Mouse (Mus musculus) kidney, adult 2 months (tissue): ENCODE data around the gene Trim69. TPM values are rescaled to one million over a fixed set of nuclear protein-coding genes. Genes with fewer than 3 reads are reported as not detected.

Source experiments
- DNase-seq: peaks from one replicate; pipeline ENCODE4 v3.0.0; 2021
- H3K27ac ChIP-seq: fragments of 200-500 bp; 2 replicates; pipeline ENCODE4 v1.5.1; 2012; ENCODE audit warnings: low read depth, low read length, control low read depth, inconsistent platforms; ENCODE audit not compliant: insufficient read depth
- H3K27me3 ChIP-seq: fragments of 200-500 bp; replicated peaks from 2 replicates; pipeline ENCODE4 v1.6.1; 2012; ENCODE audit warnings: mild to moderate bottlenecking, moderate library complexity, low read length, inconsistent platforms; ENCODE audit not compliant: control insufficient read depth, insufficient read depth
- H3K36me3 ChIP-seq: fragments of 200-500 bp; 2 replicates; pipeline ENCODE4 v1.6.1; 2012; ENCODE audit warnings: mild to moderate bottlenecking, moderate library complexity, low read length, inconsistent platforms; ENCODE audit not compliant: control insufficient read depth, insufficient read depth
- H3K4me1 ChIP-seq: fragments of 200-500 bp; 2 replicates; pipeline ENCODE4 v1.6.1; 2011; ENCODE audit warnings: low read length; ENCODE audit not compliant: control insufficient read depth, insufficient read depth
- H3K4me3 ChIP-seq: fragments of 200-500 bp; 2 replicates; pipeline ENCODE4 v1.5.1; 2011; ENCODE audit warnings: mild to moderate bottlenecking, low read depth, low read length, control low read depth; ENCODE audit not compliant: insufficient read depth
- CTCF ChIP-seq: fragments of 200-500 bp; conservative IDR thresholded peaks from 2 replicates; pipeline ENCODE4 v1.5.1; 2011; ENCODE audit warnings: low read depth, mild to moderate bottlenecking, control low read depth, low read length, moderate library complexity, mixed read lengths; ENCODE audit not compliant: insufficient read depth, insufficient read length
- POLR2A ChIP-seq: fragments of 200-500 bp; IDR thresholded peaks from one replicate; pipeline ENCODE4 v1.6.1; 2011; ENCODE audit warnings: low read depth, low read length, control low read depth
- WGBS: fragments of 180-500 bp; shearing (Covaris S2); methylation state at CpG from one replicate; pipeline ENCODE4 v1.1.7; 2018; 5-methylcytosine and 5-hydroxymethylcytosine counted together
- polyA plus RNA-seq: library from polyadenylated mRNA; depleted of rRNA; stranded (reverse); fragments of >200 nt; gene quantifications from 2 replicates; pipeline ENCODE4 v1.2.3, GENCODE M21; 2012

The Trim69 gene
- polyA plus RNA-seq, 1 experiment, result not detected

DNA sequence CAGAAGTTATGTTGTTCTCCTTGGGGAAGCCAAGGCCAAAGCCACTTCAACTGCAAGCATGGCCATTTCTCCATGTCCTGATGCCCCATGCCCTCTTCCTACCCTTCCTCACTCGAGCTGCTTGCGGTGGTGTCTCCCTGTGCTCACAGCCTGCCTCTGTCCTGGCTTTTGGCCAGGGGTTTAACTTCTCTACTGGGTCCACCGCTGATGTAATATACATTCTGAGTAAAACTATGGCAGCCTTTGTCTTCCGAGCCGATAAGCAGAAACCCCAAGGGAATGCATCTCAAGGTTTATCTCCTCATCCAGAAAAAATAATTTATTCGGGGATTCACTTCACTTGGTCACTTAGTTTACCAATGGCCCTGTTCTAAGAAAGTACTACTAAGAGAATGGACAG lies 13.8 kb upstream of the Trim69 start:
- peak overlapping the region; percentile 72 for H3K27ac ChIP-seq
- no peak overlapping the region for H3K4me3 ChIP-seq
- no peak for TF ChIP-seq CTCF
- TF ChIP-seq POLR2A, result no peak
- 59% methylated on average over 6 of the region's 6 CpGs for WGBS
- H3K27me3 ChIP-seq, result no peaks in the 10 kb centered on the region
- peak; percentile 37 for DNase-seq
- H3K36me3 ChIP-seq, result no peaks in the 10 kb centered on the region
- no peaks in the 10 kb centered on the region for H3K4me1 ChIP-seq

DNA sequence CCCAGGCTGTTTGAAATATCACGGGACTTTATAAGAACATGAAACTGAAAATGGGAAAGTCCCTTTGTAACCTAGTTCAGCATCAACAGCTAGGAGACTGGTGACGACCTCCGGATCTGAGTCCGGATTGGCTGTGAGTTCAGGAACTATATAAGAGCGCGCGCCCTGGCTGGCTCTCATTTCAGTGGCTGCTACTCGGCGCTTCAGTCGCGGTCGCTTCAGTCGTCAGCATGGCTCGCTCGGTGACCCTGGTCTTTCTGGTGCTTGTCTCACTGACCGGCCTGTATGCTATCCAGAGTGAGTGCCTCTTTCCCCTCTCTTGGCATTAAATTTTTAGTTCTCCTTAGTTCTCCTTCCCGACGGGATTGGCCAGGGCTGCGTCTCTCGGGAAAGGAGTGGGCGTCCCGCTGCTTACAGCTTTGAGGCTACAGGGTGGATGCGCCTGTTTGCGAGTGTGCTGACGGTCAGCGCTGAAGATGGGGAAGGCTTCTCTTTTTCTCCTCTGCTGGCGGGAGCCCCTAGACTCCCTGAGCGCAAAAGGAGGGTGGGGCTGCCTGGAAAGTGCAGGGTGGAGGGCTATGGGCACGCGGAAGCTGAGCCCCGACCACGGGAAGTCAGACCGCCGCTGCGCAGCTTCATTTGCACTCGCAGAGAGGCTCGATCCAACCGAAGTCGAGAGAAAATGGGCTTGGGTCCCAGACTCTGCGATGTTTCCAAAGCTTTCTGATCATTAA lies 12.8 kb upstream of the Trim69 start, which contains the start of gene B2m:
Gene B2m, plus strand, starts transcription at position 179 of the 734 bp plus-strand sequence.
- under 1% methylated on average over 40 of the region's 40 CpGs for WGBS
- Histone ChIP-seq H3K27ac (peak within 1 kb of the TSS; percentile 74), H3K4me1 (no peaks in the 10 kb centered on the region), H3K27me3 (no peaks in the 10 kb centered on the region), H3K36me3 (no peaks in the 10 kb centered on the region), H3K4me3 (peak within 1 kb of the TSS; percentile 65)
- TF ChIP-seq CTCF (no peak), POLR2A (peak; percentile 98)
- DNase-seq, result peak; percentile 97

DNA sequence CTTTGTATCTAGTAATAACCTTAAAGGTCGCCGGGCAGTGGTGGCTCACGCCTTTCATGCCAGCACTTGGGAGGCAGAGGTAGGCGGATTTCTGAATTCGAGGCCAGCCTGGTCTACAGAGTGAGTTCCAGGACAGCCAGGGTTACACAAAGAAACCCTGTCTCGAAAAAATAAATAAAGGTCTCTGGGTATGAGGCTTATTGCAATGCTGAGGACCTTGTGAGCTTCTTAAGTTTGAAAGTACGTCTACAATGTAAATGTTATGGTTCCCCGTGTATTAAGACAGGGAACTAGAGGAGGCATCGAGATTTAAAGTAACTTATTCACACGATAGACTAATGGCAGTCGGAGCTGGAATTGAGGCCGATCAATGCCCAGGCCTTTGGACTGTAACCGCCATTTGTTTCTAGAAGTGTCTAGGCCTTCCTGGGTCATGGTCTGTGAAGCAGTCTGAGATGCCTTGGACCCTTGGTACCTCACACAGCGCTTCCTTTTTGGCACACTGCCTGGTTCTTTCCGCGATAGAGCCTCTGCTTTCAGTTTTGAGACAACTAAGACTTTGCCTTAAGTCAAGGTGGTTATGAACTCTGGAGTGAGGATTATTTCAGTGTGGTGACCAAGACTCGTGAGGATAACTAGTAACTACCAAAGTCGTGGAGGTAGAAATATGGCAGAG lies 12.1 kb upstream of the Trim69 start:
- WGBS, result 21% methylated on average over 18 of the region's 18 CpGs
- Histone ChIP-seq H3K4me3 (peak overlapping the region; percentile 65), H3K27me3 (no peaks in the 10 kb centered on the region), H3K27ac (peak overlapping the region; percentile 74), H3K36me3 (no peaks in the 10 kb centered on the region), H3K4me1 (no peaks in the 10 kb centered on the region)
- TF ChIP-seq CTCF (no peak), POLR2A (no peak)
- peak; percentile 90 for DNase-seq

DNA sequence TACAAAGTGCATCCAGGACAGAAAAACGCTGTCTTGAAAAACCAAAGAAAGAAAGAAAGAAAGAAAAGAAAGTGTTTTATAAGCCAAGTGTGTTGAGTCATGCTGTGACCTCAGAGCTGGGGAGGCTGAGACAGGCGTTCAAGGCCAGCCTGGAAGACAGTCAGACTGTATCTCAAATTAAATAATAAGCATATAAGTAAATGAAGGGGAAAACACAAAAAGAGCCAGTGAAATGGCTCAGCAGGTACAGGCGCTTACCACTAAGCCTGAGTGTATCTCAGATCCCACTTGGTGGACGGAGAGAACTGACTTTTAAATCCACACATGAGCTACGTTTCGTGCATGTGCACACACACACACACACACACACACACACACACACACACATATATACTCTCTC lies 11.2 kb upstream of the Trim69 start:
- Histone ChIP-seq H3K36me3 (no peaks in the 10 kb centered on the region), H3K4me1 (no peaks in the 10 kb centered on the region), H3K27me3 (no peaks in the 10 kb centered on the region), H3K4me3 (no peak overlapping the region), H3K27ac (no peak overlapping the region)
- no peak for TF ChIP-seq POLR2A
- no peak for TF ChIP-seq CTCF
- DNase-seq, result no peak
- WGBS, result 79% methylated on average over 6 of the region's 6 CpGs

DNA sequence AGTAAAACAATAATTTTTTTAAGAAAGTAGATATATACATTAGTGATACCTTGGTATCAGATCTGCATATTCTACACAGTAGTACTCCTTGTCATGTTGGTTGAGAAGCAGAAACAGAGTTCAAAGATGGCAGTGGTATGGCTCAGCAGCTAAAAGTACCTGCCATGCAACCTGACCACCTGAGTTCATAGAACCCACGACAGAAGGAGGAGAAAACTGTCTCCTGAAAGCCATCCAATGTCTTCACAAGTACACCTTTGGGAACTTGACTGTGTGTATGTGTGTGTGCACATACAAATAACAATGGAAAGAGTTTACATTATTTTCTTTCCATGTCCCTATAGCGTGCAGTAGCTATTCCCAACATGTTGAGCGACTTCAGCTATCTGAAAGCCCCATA lies 10.8 kb upstream of the Trim69 start:
- Histone ChIP-seq H3K4me3 (no peak overlapping the region), H3K27ac (no peak overlapping the region), H3K4me1 (no peaks in the 10 kb centered on the region), H3K36me3 (no peaks in the 10 kb centered on the region), H3K27me3 (no peaks in the 10 kb centered on the region)
- no peak for DNase-seq
- WGBS, result 75% methylated on average over 3 of the region's 3 CpGs
- TF ChIP-seq CTCF (no peak), POLR2A (no peak)

DNA sequence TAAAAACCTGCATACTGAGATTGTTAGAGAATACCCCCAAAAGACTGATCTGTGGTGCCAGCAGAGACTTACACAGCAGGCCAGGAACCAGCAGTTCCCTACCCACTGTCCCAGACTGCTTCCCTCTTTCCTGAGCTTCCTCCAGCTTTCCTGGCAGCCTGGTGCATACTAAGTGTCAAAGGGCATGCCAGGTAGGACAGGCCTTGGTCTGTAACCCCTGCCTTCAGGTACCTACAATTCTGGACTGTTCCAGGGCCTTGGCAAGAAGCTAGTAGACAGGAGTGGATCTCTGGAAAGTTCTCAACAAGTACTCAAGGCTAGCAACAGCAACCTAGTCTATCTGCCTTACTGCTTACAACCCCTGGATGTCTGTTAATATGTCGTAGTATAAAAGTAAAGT lies 9.3 kb upstream of the Trim69 start:
- Histone ChIP-seq H3K27me3 (no peaks in the 10 kb centered on the region), H3K4me1 (no peaks in the 10 kb centered on the region), H3K36me3 (no peaks in the 10 kb centered on the region), H3K27ac (no peak overlapping the region), H3K4me3 (no peak overlapping the region)
- DNase-seq, result no peak
- TF ChIP-seq POLR2A, result no peak
- no peak for TF ChIP-seq CTCF
- 91% methylated on average over 1 of the region's 1 CpGs for WGBS

DNA sequence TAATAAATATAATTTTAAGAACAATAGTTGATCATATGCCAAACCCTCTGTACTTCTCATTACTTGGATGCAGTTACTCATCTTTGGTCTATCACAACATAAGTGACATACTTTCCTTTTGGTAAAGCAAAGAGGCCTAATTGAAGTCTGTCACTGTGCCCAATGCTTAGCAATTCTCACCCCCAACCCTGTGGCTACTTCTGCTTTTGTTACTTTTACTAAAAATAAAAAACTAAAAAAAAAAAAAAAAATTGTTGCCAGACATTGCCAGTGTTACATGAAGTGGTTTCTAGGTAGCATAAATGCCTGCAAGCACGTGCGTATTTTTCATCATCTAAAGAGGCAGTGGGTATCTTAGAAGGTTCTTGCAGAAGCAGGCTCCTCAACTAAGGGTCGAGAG lies 7.7 kb upstream of the Trim69 start:
- Histone ChIP-seq H3K36me3 (no peaks in the 10 kb centered on the region), H3K27ac (no peak overlapping the region), H3K27me3 (no peaks in the 10 kb centered on the region), H3K4me3 (no peak overlapping the region), H3K4me1 (no peaks in the 10 kb centered on the region)
- TF ChIP-seq CTCF (no peak), POLR2A (no peak)
- no peak for DNase-seq
- 89% methylated on average over 3 of the region's 3 CpGs for WGBS
